Mouse (Mus musculus) testis, adult 2 months (tissue): ENCODE results near the gene Kcnk1. TPM values are rescaled to one million over a fixed set of nuclear protein-coding genes. Genes with fewer than 3 reads are reported as not detected.

Experiments
- H3K27ac ChIP-seq: fragments of 200-500 bp; 2 replicates; pipeline ENCODE4 v1.5.1; 2012; ENCODE audit warnings: low read depth, low read length; ENCODE audit not compliant: control insufficient read depth, insufficient read depth
- H3K27me3 ChIP-seq: fragments of 200-500 bp; 2 replicates; pipeline ENCODE4 v1.6.1; 2012; ENCODE audit warnings: mild to moderate bottlenecking, low read length, moderate library complexity; ENCODE audit not compliant: control insufficient read depth, insufficient read depth
- H3K36me3 ChIP-seq: fragments of 200-500 bp; 2 replicates; pipeline ENCODE4 v1.6.1; 2012; ENCODE audit warnings: mild to moderate bottlenecking, low read length; ENCODE audit not compliant: control insufficient read depth, insufficient read depth
- H3K4me1 ChIP-seq: fragments of 200-500 bp; 2 replicates; pipeline ENCODE4 v1.6.1; 2012; ENCODE audit warnings: low read length; ENCODE audit not compliant: control insufficient read depth, insufficient read depth
- H3K4me3 ChIP-seq: fragments of 200-500 bp; 2 replicates; pipeline ENCODE4 v1.5.1; 2012; ENCODE audit warnings: low read depth, mild to moderate bottlenecking, low read length, moderate library complexity, mixed read lengths; ENCODE audit not compliant: control insufficient read depth
- CTCF ChIP-seq: fragments of 200-500 bp; IDR thresholded peaks from 2 replicates; pipeline ENCODE4 v1.5.1; 2012; ENCODE audit warnings: low read depth, mild to moderate bottlenecking, inconsistent platforms, low read length, moderate library complexity; ENCODE audit not compliant: control insufficient read depth, insufficient read depth, insufficient replicate concordance
- POLR2A ChIP-seq: fragments of 200-500 bp; IDR thresholded peaks from 2 replicates; pipeline ENCODE4 v1.6.1; 2012; ENCODE audit warnings: low read depth, mild to moderate bottlenecking, inconsistent platforms, low read length, moderate library complexity; ENCODE audit not compliant: control insufficient read depth
- polyA plus RNA-seq: library from polyadenylated mRNA; depleted of rRNA; stranded (reverse); fragments of >200 nt; gene quantifications from 2 replicates; pipeline ENCODE4 v1.2.3, GENCODE M21; 2012

The Kcnk1 gene
- polyA plus RNA-seq, 1 experiment, result 3.0 TPM

- TF ChIP-seq POLR2A, result no peak
- TF ChIP-seq CTCF, result no peak
- H3K4me1 ChIP-seq, result no peaks in the 10 kb centered on the region
- H3K4me3 ChIP-seq, result no peak overlapping the region
- H3K36me3 ChIP-seq, result no peaks in the 10 kb centered on the region
- H3K27ac ChIP-seq, result no peak overlapping the region
- no peaks in the 10 kb centered on the region for H3K27me3 ChIP-seq
Observed at GRCm38 (mm10) chr8:126063832-126064409, 69.0 kb downstream of the Kcnk1 start.

DNA sequence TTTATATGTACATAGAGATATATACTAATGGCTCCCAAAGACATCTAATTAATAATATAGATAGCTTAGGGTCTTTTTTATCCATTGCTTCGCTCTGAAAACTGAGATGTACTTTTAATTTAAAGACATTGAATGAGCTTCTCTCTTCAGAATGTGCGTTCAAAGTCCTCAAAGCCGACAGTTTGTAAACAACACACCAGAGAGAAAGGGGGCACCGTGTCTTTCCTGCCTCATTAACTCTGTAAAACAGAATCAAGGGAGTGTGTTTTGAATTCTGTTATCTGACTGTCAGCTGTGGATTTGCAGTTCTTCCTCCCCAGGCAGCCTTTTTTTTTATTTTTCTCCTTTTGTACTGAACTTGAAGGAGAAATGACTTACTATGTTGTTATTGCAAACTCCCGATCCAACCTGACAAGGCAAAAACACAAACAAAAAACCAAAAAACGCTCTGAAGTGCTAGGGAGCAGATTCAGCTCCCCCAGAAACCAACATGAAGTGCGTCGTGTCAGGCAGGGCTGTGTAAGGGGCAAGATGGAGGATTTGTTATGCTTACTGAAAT lies 69.7 kb downstream of the Kcnk1 start:
- Histone ChIP-seq H3K4me1 (no peaks in the 10 kb centered on the region), H3K27ac (no peak overlapping the region), H3K36me3 (no peaks in the 10 kb centered on the region), H3K4me3 (no peak overlapping the region), H3K27me3 (no peaks in the 10 kb centered on the region)
- TF ChIP-seq CTCF (no peak), POLR2A (no peak)

DNA sequence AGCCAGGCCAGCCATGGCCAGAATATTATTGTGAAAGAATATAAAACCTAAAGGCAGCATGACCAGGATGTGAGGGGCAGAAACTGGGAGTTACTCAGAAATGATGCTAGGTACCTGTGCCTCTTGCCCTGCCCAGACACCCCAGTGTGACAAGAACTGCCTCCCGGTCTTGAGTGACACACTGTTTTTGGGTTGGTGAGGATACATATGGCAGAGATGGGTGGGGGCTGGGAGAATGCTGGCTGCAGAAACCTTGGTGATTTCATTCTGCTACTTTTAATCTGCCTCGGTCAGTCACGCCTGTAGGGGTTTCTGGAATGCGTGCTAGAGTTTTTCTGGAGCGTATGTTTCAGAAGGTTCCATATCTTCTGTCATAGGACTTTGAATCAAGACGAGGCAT lies 72.3 kb downstream of the Kcnk1 start:
- Histone ChIP-seq H3K4me1 (no peaks in the 10 kb centered on the region), H3K27me3 (no peaks in the 10 kb centered on the region), H3K27ac (no peak overlapping the region), H3K4me3 (no peak overlapping the region), H3K36me3 (no peaks in the 10 kb centered on the region)
- no peak for TF ChIP-seq POLR2A
- TF ChIP-seq CTCF, result no peak

DNA sequence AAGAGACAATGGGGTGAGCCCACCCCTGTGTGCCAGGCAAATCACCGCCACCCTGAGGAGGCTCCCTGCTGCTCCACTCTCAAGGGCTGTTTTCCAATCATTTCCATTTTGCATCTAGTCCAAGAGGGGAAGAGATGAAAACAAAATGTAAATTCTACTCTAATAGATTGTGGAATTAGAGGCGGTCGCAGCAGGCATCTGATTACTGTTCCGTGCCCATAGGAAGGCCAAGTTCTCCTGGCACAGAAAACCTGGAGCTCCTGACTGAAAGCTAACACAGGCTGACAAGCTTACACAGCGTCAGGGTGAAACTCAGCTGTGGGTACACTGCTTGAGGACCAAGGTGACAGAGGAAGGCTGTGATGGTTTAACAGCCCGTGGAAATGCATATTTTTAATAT lies 73.2 kb downstream of the Kcnk1 start:
- no peaks in the 10 kb centered on the region for H3K36me3 ChIP-seq
- no peaks in the 10 kb centered on the region for H3K27me3 ChIP-seq
- H3K4me3 ChIP-seq, result no peak overlapping the region
- no peaks in the 10 kb centered on the region for H3K4me1 ChIP-seq
- TF ChIP-seq POLR2A, result no peak
- no peak overlapping the region for H3K27ac ChIP-seq

GRCm38 (mm10) chr8:126072678-126073077 lies 77.7 kb downstream of the Kcnk1 start:
- no peaks in the 10 kb centered on the region for H3K36me3 ChIP-seq
- no peak for TF ChIP-seq CTCF
- TF ChIP-seq POLR2A, result no peak
- no peaks in the 10 kb centered on the region for H3K4me1 ChIP-seq
- H3K27me3 ChIP-seq, result no peaks in the 10 kb centered on the region
- no peak overlapping the region for H3K27ac ChIP-seq
- no peak overlapping the region for H3K4me3 ChIP-seq

GRCm38 (mm10) chr8:126073141-126073740 lies 78.3 kb downstream of the Kcnk1 start:
- no peak overlapping the region for H3K4me3 ChIP-seq
- TF ChIP-seq CTCF (no peak), POLR2A (no peak)
- H3K27ac ChIP-seq, result peak overlapping the region; percentile 49
- H3K27me3 ChIP-seq, result no peaks in the 10 kb centered on the region
- H3K36me3 ChIP-seq, result no peaks in the 10 kb centered on the region
- H3K4me1 ChIP-seq, result no peaks in the 10 kb centered on the region

- TF ChIP-seq POLR2A (no peak), CTCF (no peak)
- Histone ChIP-seq H3K36me3 (no peaks in the 10 kb centered on the region), H3K4me3 (no peak overlapping the region), H3K4me1 (no peaks in the 10 kb centered on the region), H3K27ac (no peak overlapping the region), H3K27me3 (no peaks in the 10 kb centered on the region)
Observed at GRCm38 (mm10) chr8:126074111-126074510, 79.1 kb downstream of the Kcnk1 start.
